Mouse (Mus musculus): ENCODE results near the gene Nectin2.

DNA sequence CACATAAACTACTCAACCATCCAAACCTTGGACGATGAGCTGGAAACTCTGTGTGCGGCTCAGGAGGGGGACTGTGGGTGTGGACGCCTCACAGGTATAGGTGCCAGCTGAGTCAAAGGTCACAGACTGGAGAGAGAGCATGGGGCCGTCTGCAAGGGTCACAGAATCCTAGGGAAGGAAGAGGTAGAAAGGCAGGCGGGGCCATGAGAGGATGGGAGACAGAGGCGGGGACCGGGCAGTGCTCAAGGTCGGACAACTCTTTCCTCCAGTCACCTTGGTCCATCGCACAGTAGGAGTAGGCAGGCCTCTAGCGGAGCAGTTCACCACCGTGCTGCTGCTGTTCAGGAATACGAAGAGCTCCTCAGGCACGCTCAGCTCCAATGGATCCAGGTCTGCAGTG, 9.7 kb upstream of the Nectin2 start:
- TF ChIP-seq CTCF (IDR thresholded peaks at IDR 0.05) = 0 out of 2 replicates have a peak, but pooled peaks have one; percentile 3
- TF ChIP-seq POLR2A (IDR thresholded peaks at IDR 0.05; ENCODE audit: insufficient read depth, low read depth, low read length) = 0 out of 2 replicates have a peak, but pooled peaks have one; percentile 47
- peak; percentile 26; the same call in 1 of the 2 replicates for TF ChIP-seq EP300 (IDR thresholded peaks at IDR 0.05; ENCODE audit: insufficient read depth, low read depth, low read length)
